Mouse (Mus musculus) liver, embryonic 12.5 days (tissue): ENCODE measurements around the gene Kcng1. TPM values are rescaled to one million over a fixed set of nuclear protein-coding genes. Genes with fewer than 3 reads are reported as not detected.

Experiments
- ATAC-seq: fragments of 200-750 bp; cut with Nextera tagmentation; 2 replicates; pipeline ENCODE4 v1.8.0; 2017; ENCODE audit warnings: moderate number of reproducible peaks, mild to moderate bottlenecking, moderate library complexity
- H3K27ac ChIP-seq: fragments of 300-500 bp; sonication (generic); 2 replicates; pipeline ENCODE4 v1.5.1; 2016; ENCODE audit warnings: mild to moderate bottlenecking
- H3K27me3 ChIP-seq: fragments of 300-500 bp; sonication (generic); replicated peaks from 2 replicates; pipeline ENCODE4 v1.6.1; 2016; ENCODE audit warnings: mild to moderate bottlenecking, moderate library complexity
- H3K36me3 ChIP-seq: fragments of 300-500 bp; sonication (generic); 2 replicates; pipeline ENCODE4 v1.6.1; 2016; ENCODE audit warnings: mild to moderate bottlenecking, moderate library complexity
- H3K4me1 ChIP-seq: fragments of 300-500 bp; sonication (generic); 2 replicates; pipeline ENCODE4 v1.6.1; 2016
- H3K4me2 ChIP-seq: fragments of 300-500 bp; sonication (generic); 2 replicates; pipeline ENCODE4 v1.6.1; 2016; ENCODE audit warnings: mild to moderate bottlenecking, moderate library complexity
- H3K4me3 ChIP-seq: fragments of 300-500 bp; sonication (generic); 2 replicates; pipeline ENCODE4 v1.5.1; 2016; ENCODE audit warnings: mild to moderate bottlenecking, moderate library complexity
- H3K9ac ChIP-seq: fragments of 300-500 bp; sonication (generic); 2 replicates; pipeline ENCODE4 v1.6.1; 2016; ENCODE audit warnings: mild to moderate bottlenecking, moderate library complexity
- H3K9me3 ChIP-seq: fragments of 300-500 bp; sonication (generic); replicated peaks from 2 replicates; pipeline ENCODE4 v1.6.1; 2016; ENCODE audit warnings: mild to moderate bottlenecking, moderate library complexity
- WGBS: fragments of 180-500 bp; shearing (Covaris S2); methylation state at CpG from one replicate; pipeline ENCODE4 v1.1.7; 2016; ENCODE audit not compliant: insufficient replicate concordance; 5-methylcytosine and 5-hydroxymethylcytosine counted together
- polyA plus RNA-seq: library from polyadenylated mRNA; unstranded; fragments of >200 nt; fragmentation: Nextera tagmentation; extraction: Ambion mirVana; gene quantifications from 2 replicates; pipeline ENCODE4 v1.2.1, GENCODE M21; 2016

Gene Kcng1
- polyA plus RNA-seq, 1 experiment from 2014 or later: 0.45 TPM

- 44% methylated on average over 4 of the region's 4 CpGs for WGBS
- Histone ChIP-seq H3K9ac (no peak overlapping the region), H3K27ac (no peak overlapping the region), H3K4me3 (no peak overlapping the region), H3K4me2 (no peak overlapping the region), H3K4me1 (no peaks in the 10 kb centered on the region), H3K27me3 (peaks cover 63% of the 10 kb centered on the region), H3K9me3 (no peaks in the 10 kb centered on the region), H3K36me3 (no peaks in the 10 kb centered on the region)
- ATAC-seq: no peak
Observed at GRCm38 (mm10) chr2:168257188-168257587, 24.3 kb downstream of the Kcng1 start.

GRCm38 (mm10) chr2:168256506-168256905, 25.0 kb downstream of the Kcng1 start:
- Histone ChIP-seq H3K4me2 (no peak overlapping the region), H3K4me1 (no peaks in the 10 kb centered on the region), H3K9ac (no peak overlapping the region), H3K36me3 (no peaks in the 10 kb centered on the region), H3K27ac (no peak overlapping the region), H3K27me3 (peaks cover 63% of the 10 kb centered on the region), H3K4me3 (no peak overlapping the region), H3K9me3 (no peaks in the 10 kb centered on the region)
- no peak for ATAC-seq
- 69% methylated on average over 3 of the region's 3 CpGs for WGBS

- H3K9ac ChIP-seq: no peak overlapping the region
- WGBS: 11% methylated on average over 7 of the region's 7 CpGs
- peaks cover 57% of the 10 kb centered on the region for H3K27me3 ChIP-seq
- H3K36me3 ChIP-seq: no peaks in the 10 kb centered on the region
- H3K9me3 ChIP-seq: no peaks in the 10 kb centered on the region
- no peak for ATAC-seq
- no peaks in the 10 kb centered on the region for H3K4me1 ChIP-seq
- H3K4me3 ChIP-seq: no peak overlapping the region
- H3K4me2 ChIP-seq: no peak overlapping the region
- no peak overlapping the region for H3K27ac ChIP-seq
Observed at GRCm38 (mm10) chr2:168253822-168254221, 27.7 kb downstream of the Kcng1 start.

GRCm38 (mm10) chr2:168252639-168253292, 28.8 kb downstream of the Kcng1 start:
- Histone ChIP-seq H3K27me3 (peaks cover 56% of the 10 kb centered on the region), H3K4me2 (no peak overlapping the region), H3K36me3 (no peaks in the 10 kb centered on the region), H3K9me3 (no peaks in the 10 kb centered on the region), H3K27ac (no peak overlapping the region), H3K4me3 (no peak overlapping the region), H3K9ac (no peak overlapping the region), H3K4me1 (no peaks in the 10 kb centered on the region)
- no peak for ATAC-seq
- WGBS: 11% methylated on average over 16 of the region's 16 CpGs

GRCm38 (mm10) chr2:168250270-168250669, 31.3 kb downstream of the Kcng1 start:
- Histone ChIP-seq H3K27ac (no peak overlapping the region), H3K4me2 (no peak overlapping the region), H3K4me3 (no peak overlapping the region), H3K36me3 (no peaks in the 10 kb centered on the region), H3K9ac (no peak overlapping the region), H3K4me1 (no peaks in the 10 kb centered on the region), H3K9me3 (no peaks in the 10 kb centered on the region), H3K27me3 (peaks cover 62% of the 10 kb centered on the region)
- 13% methylated on average over 8 of the region's 8 CpGs for WGBS
- peak; percentile 44; the same call in 1 of the 2 replicates for ATAC-seq

- Histone ChIP-seq H3K9ac (no peak overlapping the region), H3K36me3 (no peaks in the 10 kb centered on the region), H3K27me3 (peaks cover 54% of the 10 kb centered on the region), H3K9me3 (no peaks in the 10 kb centered on the region), H3K27ac (no peak overlapping the region), H3K4me3 (no peak overlapping the region), H3K4me1 (no peaks in the 10 kb centered on the region), H3K4me2 (no peak overlapping the region)
- ATAC-seq: no peak
- 11% methylated on average over 2 of the region's 2 CpGs for WGBS
Observed at GRCm38 (mm10) chr2:168248856-168249245, 32.7 kb downstream of the Kcng1 start.

GRCm38 (mm10) chr2:168248167-168248855, 33.2 kb downstream of the Kcng1 start:
- WGBS: 56% methylated on average over 8 of the region's 8 CpGs

GRCm38 (mm10) chr2:168245571-168245970, 36.0 kb downstream of the Kcng1 start:
- WGBS: 36% methylated on average over 8 of the region's 8 CpGs
- H3K27me3 ChIP-seq: peaks cover 25% of the 10 kb centered on the region
- no peaks in the 10 kb centered on the region for H3K4me1 ChIP-seq
- no peak overlapping the region for H3K9ac ChIP-seq
- no peak overlapping the region for H3K4me2 ChIP-seq
- H3K36me3 ChIP-seq: no peaks in the 10 kb centered on the region
- no peaks in the 10 kb centered on the region for H3K9me3 ChIP-seq
- no peak for ATAC-seq
- H3K4me3 ChIP-seq: no peak overlapping the region
- no peak overlapping the region for H3K27ac ChIP-seq

More at GRCm38 (mm10) chr2:168248167-168248855, 33.2 kb downstream of the Kcng1 start:
- ATAC-seq: no peak
- Histone ChIP-seq H3K9ac (no peak overlapping the region), H3K9me3 (no peaks in the 10 kb centered on the region), H3K4me2 (no peak overlapping the region), H3K4me1 (no peaks in the 10 kb centered on the region), H3K4me3 (no peak overlapping the region), H3K27me3 (peaks cover 51% of the 10 kb centered on the region), H3K36me3 (no peaks in the 10 kb centered on the region), H3K27ac (no peak overlapping the region)

- ATAC-seq: no peak
- peaks cover 32% of the 10 kb centered on the region for H3K27me3 ChIP-seq
- H3K4me1 ChIP-seq: no peaks in the 10 kb centered on the region
- no peak overlapping the region for H3K27ac ChIP-seq
- H3K36me3 ChIP-seq: no peaks in the 10 kb centered on the region
- H3K9me3 ChIP-seq: no peaks in the 10 kb centered on the region; the same call in 1 of the 2 replicates
- H3K4me2 ChIP-seq: no peak overlapping the region
- H3K9ac ChIP-seq: no peak overlapping the region
- no peak overlapping the region for H3K4me3 ChIP-seq
- 57% methylated on average over 4 of the region's 4 CpGs for WGBS
Observed at GRCm38 (mm10) chr2:168243278-168243677, 38.3 kb downstream of the Kcng1 start.

GRCm38 (mm10) chr2:168242841-168243240, 38.7 kb downstream of the Kcng1 start:
- H3K9ac ChIP-seq: no peak overlapping the region
- H3K4me3 ChIP-seq: no peak overlapping the region
- H3K9me3 ChIP-seq: no peaks in the 10 kb centered on the region; the same call in 1 of the 2 replicates
- H3K36me3 ChIP-seq: no peaks in the 10 kb centered on the region
- ATAC-seq: peak; percentile 59; the same call in 1 of the 2 replicates
- H3K4me2 ChIP-seq: no peak overlapping the region
- no peaks in the 10 kb centered on the region for H3K4me1 ChIP-seq
- H3K27ac ChIP-seq: no peak overlapping the region
- peaks cover 32% of the 10 kb centered on the region for H3K27me3 ChIP-seq

- Histone ChIP-seq H3K9me3 (no peaks in the 10 kb centered on the region; the same call in 1 of the 2 replicates), H3K4me3 (no peak overlapping the region), H3K27me3 (peaks cover 11% of the 10 kb centered on the region; the same call in 1 of the 2 replicates), H3K36me3 (peaks cover 10% of the 10 kb centered on the region), H3K4me1 (no peaks in the 10 kb centered on the region), H3K27ac (no peak overlapping the region), H3K9ac (no peak overlapping the region), H3K4me2 (no peak overlapping the region)
- WGBS: 65% methylated on average over 4 of the region's 4 CpGs
- ATAC-seq: no peak
Observed at GRCm38 (mm10) chr2:168238335-168238734, 43.2 kb downstream of the Kcng1 start.

GRCm38 (mm10) chr2:168233286-168233685, 48.2 kb downstream of the Kcng1 start:
- Histone ChIP-seq H3K4me3 (no peak overlapping the region), H3K27me3 (no peaks in the 10 kb centered on the region), H3K27ac (no peak overlapping the region), H3K9me3 (no peaks in the 10 kb centered on the region), H3K4me2 (no peak overlapping the region), H3K4me1 (peaks cover 34% of the 10 kb centered on the region), H3K9ac (no peak overlapping the region), H3K36me3 (peaks cover 30% of the 10 kb centered on the region)
- no peak for ATAC-seq
- 82% methylated on average over 5 of the region's 5 CpGs for WGBS
